Mouse (Mus musculus): ENCODE measurements at regions not wholly inside any gene's neighbourhood (a gene's known extent, or its start where the extent isn't known, plus 50 kb on each side); places are given as distances from the start of the nearest gene placed in this dataset.
"Not testable (repeated sequence)": the region's sequence is repeated elsewhere in the genome, so short reads cannot be mapped to it uniquely, and the experiment has no call there.

GRCm38 (mm10) chr2:133724757-133725156 is 172.8 kb downstream of the Bmp2 start:
- intact Hi-C loops (cut with DNase I), result loop anchor here (2.0 kb wide), 1 partner anchor 174 kb away; no protein-coding TSS in a partner anchor
- no peak for DNase-seq (ENCODE audit: extremely low spot score in 1 of 2, low spot score in 2 of 2)

- intact Hi-C loops (cut with DNase I), result no loop called here
- DNase-seq (ENCODE audit: extremely low spot score in 1 of 2, low spot score in 2 of 2), result no peak
Observed at GRCm38 (mm10) chr2:133734469-133735225, 182.7 kb downstream of the Bmp2 start.

GRCm38 (mm10) chr2:133738839-133739430 is 187.0 kb downstream of the Bmp2 start:
- intact Hi-C loops (cut with DNase I), result no loop called here
- DNase-seq (ENCODE audit: extremely low spot score in 1 of 2, low spot score in 2 of 2), result no peak

- DNase-seq (ENCODE audit: extremely low spot score in 1 of 2, low spot score in 2 of 2), result no peak
- intact Hi-C loops (cut with DNase I), result no loop called here
Observed at GRCm38 (mm10) chr2:133748493-133748892, 196.5 kb downstream of the Bmp2 start.

- intact Hi-C loops (cut with DNase I), result no loop called here
- no peak for DNase-seq (ENCODE audit: extremely low spot score in 1 of 2, low spot score in 2 of 2)
Observed at GRCm38 (mm10) chr2:133749846-133750637, 198.1 kb downstream of the Bmp2 start.

- DNase-seq (ENCODE audit: extremely low spot score in 1 of 2, low spot score in 2 of 2), result no peak
- intact Hi-C loops (cut with DNase I), result no loop called here
Observed at GRCm38 (mm10) chr2:133754088-133754487, 202.1 kb downstream of the Bmp2 start.

DNA sequence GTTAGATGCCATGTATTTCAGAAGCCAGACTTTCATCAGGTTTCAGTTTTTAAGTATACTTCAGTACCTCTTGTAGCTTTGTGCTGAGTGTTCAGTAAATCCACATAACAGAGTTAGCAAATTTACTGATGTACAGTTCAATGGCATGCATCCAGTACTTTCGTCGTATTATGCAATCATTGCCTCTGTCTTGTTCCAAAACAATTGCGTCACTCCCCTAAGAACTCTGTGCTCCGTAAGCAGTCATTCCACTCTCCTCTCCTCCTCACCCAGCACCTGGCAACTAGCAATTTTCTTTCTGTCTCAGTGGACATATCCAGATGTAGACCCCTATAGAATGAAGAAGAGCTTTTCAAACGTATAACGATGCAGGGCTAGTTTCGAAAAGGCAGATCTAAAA is 209.5 kb downstream of the Bmp2 start:
- intact Hi-C loops (cut with DNase I), result no loop called here
- DNase-seq (ENCODE audit: extremely low spot score in 1 of 2, low spot score in 2 of 2), result no peak

DNA sequence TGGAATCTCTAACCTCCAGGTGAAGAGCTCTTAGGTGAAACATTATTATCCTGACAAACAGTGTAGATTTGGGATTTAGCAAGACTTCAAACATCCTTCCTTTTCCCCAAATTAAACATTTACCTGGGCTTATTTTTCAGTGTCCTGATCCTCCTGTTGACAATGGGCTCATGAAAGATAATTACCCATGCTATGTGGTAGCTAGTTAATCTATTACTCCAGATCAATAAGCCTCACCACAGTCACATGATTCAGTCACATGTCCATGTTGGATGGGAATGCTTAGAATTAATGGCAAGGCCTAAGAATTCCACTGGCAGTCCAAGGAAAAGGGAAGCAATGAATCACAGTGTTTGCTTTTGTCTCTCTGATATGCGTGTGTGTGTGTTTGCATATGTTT is 216.6 kb downstream of the Bmp2 start:
- intact Hi-C loops (cut with DNase I), result no loop called here
- DNase-seq (ENCODE audit: extremely low spot score in 1 of 2, low spot score in 2 of 2), result no peak

- intact Hi-C loops (cut with DNase I), result no loop called here
- peak in 1 of 2 experiments; percentile 13 for DNase-seq (ENCODE audit: extremely low spot score in 1 of 2, low spot score in 2 of 2)
Observed at GRCm38 (mm10) chr2:133783588-133784342, 231.8 kb downstream of the Bmp2 start.

DNA sequence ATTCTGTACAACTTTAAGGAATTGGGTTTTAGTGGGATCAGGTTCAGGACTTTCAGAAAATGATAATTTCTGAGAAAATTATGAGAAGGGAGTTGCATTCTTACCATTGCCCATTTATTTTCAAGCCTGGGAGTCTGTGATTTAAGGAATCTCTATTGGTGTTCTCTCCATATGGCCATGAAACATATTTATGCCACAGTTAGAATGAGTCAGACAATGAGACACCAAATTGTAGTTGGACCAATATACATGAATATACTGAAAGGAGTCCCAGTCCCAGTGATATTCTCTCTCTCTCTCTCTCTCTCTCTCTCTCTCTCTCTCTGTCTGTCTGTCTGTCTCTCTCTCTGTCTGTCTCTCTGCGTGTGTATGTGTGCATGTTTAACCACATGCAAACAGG is 239.1 kb downstream of the Bmp2 start:
- intact Hi-C loops (cut with DNase I), result loop anchor here (10.0 kb wide), 2 partner anchors 224 to 694 kb away; no protein-coding TSS in a partner anchor
- no peak for DNase-seq (ENCODE audit: extremely low spot score in 1 of 2, low spot score in 2 of 2)

- intact Hi-C loops (cut with DNase I), result loop anchor here (10.0 kb wide), 2 partner anchors 222 to 692 kb away; no protein-coding TSS in a partner anchor
- DNase-seq (ENCODE audit: extremely low spot score in 1 of 2, low spot score in 2 of 2), result no peak
Observed at GRCm38 (mm10) chr2:133793293-133793692, 241.3 kb downstream of the Bmp2 start.

DNA sequence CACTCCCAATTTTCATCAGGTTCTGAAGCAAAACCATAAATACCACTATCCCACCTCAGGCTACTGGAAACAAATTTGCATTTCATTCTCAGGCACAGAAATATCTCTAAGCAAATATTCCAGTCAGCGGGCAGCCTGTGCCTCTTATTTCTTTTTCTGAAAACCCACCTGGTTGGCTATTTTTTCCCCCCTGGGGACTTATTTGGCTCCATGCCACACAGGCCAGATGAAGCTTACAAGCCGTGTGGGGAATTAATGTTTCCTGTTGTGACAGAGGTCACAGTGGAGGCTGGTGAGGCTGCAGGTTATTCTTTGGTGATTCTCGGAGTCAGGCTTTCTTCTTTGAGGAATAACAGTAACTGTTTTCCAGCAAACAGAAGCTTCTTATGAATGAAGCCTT is 250.7 kb downstream of the Bmp2 start:
- intact Hi-C loops (cut with DNase I), result no loop called here

GRCm38 (mm10) chr2:133821418-133821817 is 269.5 kb downstream of the Bmp2 start:
- intact Hi-C loops (cut with DNase I), result no loop called here
- no peak for DNase-seq (ENCODE audit: extremely low spot score in 1 of 2, low spot score in 2 of 2)

More for the DNA sequence above, 250.7 kb downstream of the Bmp2 start:
- DNase-seq (ENCODE audit: extremely low spot score in 1 of 2, low spot score in 2 of 2), result no peak

GRCm38 (mm10) chr2:133829406-133829805 is 277.4 kb downstream of the Bmp2 start:
- no peak for DNase-seq (ENCODE audit: extremely low spot score in 1 of 2, low spot score in 2 of 2)

DNA sequence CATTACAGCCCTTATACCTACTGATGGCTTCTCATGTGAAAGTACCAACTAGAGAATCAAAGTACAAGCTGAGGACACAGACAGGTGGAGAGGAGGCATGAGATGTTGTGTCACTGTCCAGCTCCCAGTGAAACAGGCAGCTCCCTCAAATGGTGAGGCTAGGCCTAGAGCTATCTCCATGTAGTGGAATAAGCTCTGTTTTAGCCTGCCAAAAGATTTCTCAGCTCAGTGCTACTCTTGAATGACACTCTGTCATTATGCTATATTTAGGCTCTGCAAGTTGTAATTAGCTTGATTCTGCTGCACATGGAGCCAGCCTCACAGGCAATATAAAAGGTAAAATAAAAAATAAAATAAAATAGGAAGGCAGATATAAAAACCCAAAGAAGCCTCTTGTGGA is 298.5 kb downstream of the Bmp2 start:
- intact Hi-C loops (cut with DNase I), result no loop called here
- no peak for DNase-seq (ENCODE audit: extremely low spot score in 1 of 2, low spot score in 2 of 2)

More at GRCm38 (mm10) chr2:133829406-133829805, 277.4 kb downstream of the Bmp2 start:
- intact Hi-C loops (cut with DNase I), result no loop called here

- DNase-seq (ENCODE audit: extremely low spot score in 1 of 2, low spot score in 2 of 2); intact Hi-C loops (cut with DNase I): not testable (repeated sequence)
Observed at GRCm38 (mm10) chr2:133874982-133875381, 323.0 kb downstream of the Bmp2 start.

DNA sequence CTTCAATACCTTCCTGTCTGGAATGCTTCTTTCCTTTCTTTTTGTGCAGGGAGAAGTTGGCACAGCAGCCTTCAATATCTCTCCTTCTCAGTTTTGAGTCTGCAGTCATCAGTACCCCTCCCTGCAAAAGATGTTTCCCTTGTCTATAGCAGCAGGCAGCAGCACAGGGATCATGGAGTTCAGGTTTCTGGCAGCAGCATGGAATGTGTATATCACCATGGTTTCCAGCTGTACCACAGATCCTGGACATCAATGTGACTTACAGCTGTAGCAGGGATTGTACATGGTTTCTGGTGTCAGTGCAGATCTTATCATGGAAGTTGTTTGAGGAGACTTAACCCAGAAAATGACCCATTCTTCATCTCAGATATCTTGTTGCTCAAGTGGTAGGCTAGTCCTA is 331.7 kb downstream of the Bmp2 start:
- intact Hi-C loops (cut with DNase I), result no loop called here

DNA sequence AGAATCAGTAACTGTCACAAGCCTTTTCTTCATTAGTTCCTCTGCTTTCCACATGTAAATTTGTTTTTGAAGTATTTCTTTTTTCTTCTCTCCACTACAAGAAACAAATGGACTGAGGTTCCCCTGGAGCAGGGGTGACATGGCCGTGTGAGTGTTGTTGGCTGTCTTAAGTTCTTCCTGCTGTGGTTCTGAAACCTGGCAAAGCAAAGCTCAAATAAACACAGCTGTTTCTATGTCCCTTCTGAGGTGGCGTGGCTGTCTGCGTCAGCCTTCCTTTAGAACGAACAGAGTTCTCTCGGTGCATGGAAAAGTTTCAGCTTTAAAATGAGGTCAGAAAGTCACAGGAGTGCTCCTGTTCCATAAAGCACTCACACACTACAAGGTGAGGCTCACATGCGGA is 354.3 kb downstream of the Bmp2 start:
- intact Hi-C loops (cut with DNase I), result no loop called here

More for the DNA sequence above, 331.7 kb downstream of the Bmp2 start:
- DNase-seq (ENCODE audit: extremely low spot score in 1 of 2, low spot score in 2 of 2), result no peak

More for the DNA sequence above, 354.3 kb downstream of the Bmp2 start:
- DNase-seq (ENCODE audit: extremely low spot score in 1 of 2, low spot score in 2 of 2), result no peak

All from left cerebral cortex, postnatal 10 days (tissue).